ENCODE assay signal across 17 mouse cellular contexts in the genomic region with DNA sequence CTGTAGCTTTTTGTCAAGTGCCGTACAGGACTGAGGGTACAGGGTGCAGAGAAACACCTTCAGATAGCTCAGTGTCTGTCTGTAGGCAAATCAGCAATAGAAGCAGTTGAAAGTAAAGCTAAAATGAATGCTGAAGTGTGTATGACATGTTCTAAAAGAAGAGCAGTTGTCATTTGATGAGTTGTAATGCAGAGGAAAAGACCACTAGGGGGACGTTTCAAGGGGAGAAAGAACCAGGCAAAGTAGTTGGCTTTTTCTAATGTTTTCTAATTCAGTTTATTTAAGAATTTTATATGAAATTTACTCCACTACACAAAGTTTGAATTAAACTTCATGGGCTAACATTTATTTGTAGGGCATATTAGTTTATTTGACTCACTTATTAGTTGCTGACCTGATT. TPM values are rescaled to one million over a fixed set of nuclear protein-coding genes. Genes with fewer than 3 reads are reported as not detected.
A peak's percentile ranks its signal among the peaks of the same experiment; 100 is the strongest.
DNase-seq lines count a peak whose midpoint lies in the region; ATAC-seq and TF ChIP-seq lines count a peak whose summit lies in the region.
"Had no signal": no experiment of that assay in that cellular context is flagged by ENCODE, and none has a peak within 500 bp of the region (broad histone marks: within the 10 kb centered on the region; RNA-seq: fewer than 3 reads in every experiment).

No protein-coding gene starts in this region.

- no peak overlapping the region for H3K27ac ChIP-seq in embryonic facial prominence, embryonic 11.5 days (replicated peaks; ENCODE audit: low read depth, low read length)
- H3K27ac ChIP-seq in embryonic facial prominence, embryonic 10.5 days (replicated peaks), result no peak overlapping the region
- no peak overlapping the region for H3K27ac ChIP-seq in liver, embryonic 14.5 days
- no peak overlapping the region for H3K27ac ChIP-seq in liver, embryonic 11.5 days (ENCODE audit: low read depth, low read length)
- H3K27ac ChIP-seq: embryonic facial prominence, embryonic 13.5 days; heart, embryonic 15.5 days; hindbrain, embryonic 14.5 days; kidney, embryonic 15.5 days; limb, embryonic 10.5 days had no signal

- no peak overlapping the region for H3K4me3 ChIP-seq in embryonic facial prominence, embryonic 11.5 days (ENCODE audit: low read depth, low read length)
- H3K4me3 ChIP-seq in embryonic facial prominence, embryonic 10.5 days, result no peak overlapping the region
- H3K4me3 ChIP-seq in liver, embryonic 14.5 days (ENCODE audit: insufficient read depth in 1 of 2, low read depth in 2 of 2, low read length in 2 of 2), result no peak overlapping the region
- H3K4me3 ChIP-seq in liver, embryonic 11.5 days (ENCODE audit: low read depth, low read length), result no peak overlapping the region
- H3K4me3 ChIP-seq in E14TG2a.4 (replicated peaks; ENCODE audit: low read length), result no peak overlapping the region
- H3K4me3 ChIP-seq: embryonic facial prominence, embryonic 13.5 days; heart, embryonic 15.5 days; kidney, embryonic 15.5 days; limb, embryonic 10.5 days had no signal

- no peaks in the 10 kb centered on the region for H3K27me3 ChIP-seq in embryonic facial prominence, embryonic 11.5 days (ENCODE audit: control insufficient read depth, insufficient read depth, low read length)
- no peaks in the 10 kb centered on the region for H3K27me3 ChIP-seq in embryonic facial prominence, embryonic 10.5 days (replicated peaks; ENCODE audit: low read depth, poor library complexity, severe bottlenecking)
- H3K27me3 ChIP-seq in liver, embryonic 14.5 days (ENCODE audit: control insufficient read depth, insufficient read depth, low read length), result no peaks in the 10 kb centered on the region
- no peaks in the 10 kb centered on the region for H3K27me3 ChIP-seq in liver, embryonic 11.5 days (replicated peaks; ENCODE audit: control insufficient read depth, insufficient read depth, low read length)
- no peaks in the 10 kb centered on the region for H3K27me3 ChIP-seq in E14TG2a.4 (ENCODE audit: insufficient read depth, low read length)
- H3K27me3 ChIP-seq: embryonic facial prominence, embryonic 13.5 days; heart, embryonic 15.5 days; kidney, embryonic 15.5 days had no signal

- WGBS in embryonic facial prominence, embryonic 11.5 days, result 87% methylated on average over 2 of the region's 2 CpGs
- 85% methylated on average over 2 of the region's 2 CpGs for WGBS in embryonic facial prominence, embryonic 10.5 days
- WGBS in liver, embryonic 14.5 days (ENCODE audit: insufficient replicate concordance), result 79% methylated on average over 2 of the region's 2 CpGs
- 84% methylated on average over 2 of the region's 2 CpGs for WGBS in liver, embryonic 11.5 days

- peaks cover 3% of the 10 kb centered on the region for H3K36me3 ChIP-seq in embryonic facial prominence, embryonic 11.5 days (replicated peaks; ENCODE audit: control insufficient read depth, insufficient read depth, low read depth, low read length)
- peaks cover 90% of the 10 kb centered on the region for H3K36me3 ChIP-seq in embryonic facial prominence, embryonic 10.5 days (replicated peaks)
- H3K36me3 ChIP-seq in liver, embryonic 14.5 days (replicated peaks; ENCODE audit: control insufficient read depth, insufficient read depth, low read depth), result peaks cover 49% of the 10 kb centered on the region
- H3K36me3 ChIP-seq in liver, embryonic 11.5 days (ENCODE audit: control insufficient read depth, insufficient read depth, low read length), result peaks cover 43% of the 10 kb centered on the region
- peaks cover 89% of the 10 kb centered on the region for H3K36me3 ChIP-seq in E14TG2a.4 (ENCODE audit: insufficient read depth, low read length)

- peak; percentile 18; the same call in 1 of the 2 replicates for TF ChIP-seq CTCF in liver, embryonic 14.5 days (IDR thresholded peaks at IDR 0.05; ENCODE audit: low read depth)
- TF ChIP-seq CTCF in E14TG2a.4 (conservative IDR thresholded peaks at IDR 0.05; ENCODE audit: low read length), result peak; percentile 46

- DNase-seq in embryonic facial prominence, embryonic 11.5 days (ENCODE audit: low spot score), result peak; percentile 13
- no peak for DNase-seq in embryonic facial prominence, embryonic 10.5 days (ENCODE audit: low spot score)
- no peak for DNase-seq in liver, embryonic 14.5 days (ENCODE audit: low read depth in 3 of 3, low spot score in 3 of 3)
- DNase-seq in liver, embryonic 11.5 days (ENCODE audit: low spot score), result no peak
- no peak for DNase-seq in cerebellum, postnatal 25 days
- DNase-seq in right cerebral cortex, adult 18-20 months, result no peak
- DNase-seq: adrenal gland, postnatal 36 days; cerebellum, adult 11 months; gastrocnemius, postnatal 14 days; lung, adult 18-20 months had no signal

- ATAC-seq in embryonic facial prominence, embryonic 11.5 days (replicated peaks; ENCODE audit: insufficient number of reproducible peaks, low FRiP score, low TSS enrichment, low read depth), result no peak
- no peak for ATAC-seq in liver, embryonic 14.5 days (ENCODE audit: insufficient read depth)
- no peak for ATAC-seq in liver, embryonic 11.5 days (replicated peaks; ENCODE audit: low FRiP score)
- peak; percentile 35; the same call in 1 of the 2 replicates for ATAC-seq in megakaryocyte-erythroid progenitor cell, adult 5-6 weeks (replicated peaks; ENCODE audit: low FRiP score, low TSS enrichment, poor library complexity, severe bottlenecking)

- H3K9ac ChIP-seq in embryonic facial prominence, embryonic 11.5 days (replicated peaks; ENCODE audit: low read length), result no peak overlapping the region
- no peak overlapping the region for H3K9ac ChIP-seq in liver, embryonic 14.5 days (replicated peaks)
- no peak overlapping the region for H3K9ac ChIP-seq in liver, embryonic 11.5 days (ENCODE audit: low read depth, low read length)
- H3K9ac ChIP-seq: embryonic facial prominence, embryonic 13.5 days; heart, embryonic 15.5 days; hindbrain, embryonic 14.5 days; kidney, embryonic 15.5 days had no signal

- no peaks in the 10 kb centered on the region for H3K4me1 ChIP-seq in embryonic facial prominence, embryonic 11.5 days (ENCODE audit: control insufficient read depth, insufficient read depth, low read length)
- H3K4me1 ChIP-seq in embryonic facial prominence, embryonic 10.5 days, result no peaks in the 10 kb centered on the region
- no peaks in the 10 kb centered on the region for H3K4me1 ChIP-seq in liver, embryonic 14.5 days (replicated peaks; ENCODE audit: control insufficient read depth in 2 of 2, insufficient read depth in 2 of 2, low read length in 1 of 2)
- H3K4me1 ChIP-seq in liver, embryonic 11.5 days (replicated peaks; ENCODE audit: control insufficient read depth, insufficient read depth, low read length), result no peaks in the 10 kb centered on the region
- H3K4me1 ChIP-seq in E14TG2a.4 (replicated peaks; ENCODE audit: low read depth, low read length), result peaks cover 32% of the 10 kb centered on the region
- H3K4me1 ChIP-seq: embryonic facial prominence, embryonic 13.5 days; heart, embryonic 15.5 days; kidney, embryonic 15.5 days; limb, embryonic 10.5 days had no signal

- TF ChIP-seq EP300 in liver, embryonic 14.5 days (IDR thresholded peaks at IDR 0.05; ENCODE audit: low read depth), result no peak

- no peaks in the 10 kb centered on the region for H3K9me3 ChIP-seq in embryonic facial prominence, embryonic 11.5 days (replicated peaks; ENCODE audit: control insufficient read depth, low read length)
- H3K9me3 ChIP-seq in embryonic facial prominence, embryonic 10.5 days, result no peaks in the 10 kb centered on the region
- H3K9me3 ChIP-seq in liver, embryonic 14.5 days (ENCODE audit: control insufficient read depth, low read length), result no peaks in the 10 kb centered on the region
- no peaks in the 10 kb centered on the region for H3K9me3 ChIP-seq in liver, embryonic 11.5 days (ENCODE audit: control insufficient read depth, low read length)
- no peaks in the 10 kb centered on the region for H3K9me3 ChIP-seq in E14TG2a.4 (ENCODE audit: low read length)
- H3K9me3 ChIP-seq: embryonic facial prominence, embryonic 13.5 days; heart, embryonic 15.5 days; kidney, embryonic 15.5 days; limb, embryonic 10.5 days had no signal

- H3K4me2 ChIP-seq in embryonic facial prominence, embryonic 11.5 days (ENCODE audit: low read depth, low read length), result no peak overlapping the region
- no peak overlapping the region for H3K4me2 ChIP-seq in liver, embryonic 14.5 days (ENCODE audit: low read depth)
- H3K4me2 ChIP-seq in liver, embryonic 11.5 days, result no peak overlapping the region
- H3K4me2 ChIP-seq: embryonic facial prominence, embryonic 13.5 days; heart, embryonic 15.5 days; hindbrain, embryonic 14.5 days; kidney, embryonic 15.5 days had no signal

RNA-seq across cellular contexts. Expression of a gene that starts 20.0 kb away (rescaled TPM):
- 25.4 and 26.4 TPM in 2 replicates for polyA plus RNA-seq in embryonic facial prominence, embryonic 11.5 days (2014; fragmentation: Nextera tagmentation; extraction: Ambion mirVana)
- 30.8 and 32.0 TPM in 2 replicates for polyA plus RNA-seq in embryonic facial prominence, embryonic 10.5 days (2016; fragmentation: Nextera tagmentation; extraction: Ambion mirVana)
- 9.5 and 10.1 TPM in 2 replicates for polyA plus RNA-seq in liver, embryonic 14.5 days (2012; rRNA removed)
- polyA plus RNA-seq in liver, embryonic 14.5 days (2014; fragmentation: Nextera tagmentation; extraction: Ambion mirVana), result 5.3 and 5.7 TPM in 2 replicates
- 25.1 and 25.9 TPM in 2 replicates for polyA plus RNA-seq in liver, embryonic 11.5 days (2014; fragmentation: Nextera tagmentation; extraction: Ambion mirVana)
- total RNA-seq in megakaryocyte-erythroid progenitor cell, adult 5-6 weeks (2014; fragmentation: Nextera tagmentation), result 23.5 and 27.8 TPM in 2 replicates
- 11.7 and 12.0 TPM in 2 replicates for total RNA-seq in megakaryocyte-erythroid progenitor cell, adult 5-6 weeks (2017)

RNA-seq across cellular contexts. Expression of a gene that starts 47.0 kb away (rescaled TPM):
- polyA plus RNA-seq in embryonic facial prominence, embryonic 11.5 days (2014; fragmentation: Nextera tagmentation; extraction: Ambion mirVana), result 57.8 and 64.9 TPM in 2 replicates
- 77.8 and 82.6 TPM in 2 replicates for polyA plus RNA-seq in embryonic facial prominence, embryonic 10.5 days (2016; fragmentation: Nextera tagmentation; extraction: Ambion mirVana)
- 16.3 and 22.7 TPM in 2 replicates for polyA plus RNA-seq in liver, embryonic 14.5 days (2012; rRNA removed)
- polyA plus RNA-seq in liver, embryonic 14.5 days (2014; fragmentation: Nextera tagmentation; extraction: Ambion mirVana), result 43.2 and 44.8 TPM in 2 replicates
- polyA plus RNA-seq in liver, embryonic 11.5 days (2014; fragmentation: Nextera tagmentation; extraction: Ambion mirVana), result 45.1 and 65.2 TPM in 2 replicates
- 109 and 165 TPM in 2 replicates for total RNA-seq in megakaryocyte-erythroid progenitor cell, adult 5-6 weeks (2014; fragmentation: Nextera tagmentation)
- 158 and 161 TPM in 2 replicates for total RNA-seq in megakaryocyte-erythroid progenitor cell, adult 5-6 weeks (2017)

RNA-seq across cellular contexts. Expression of a gene that starts 58.8 kb away (rescaled TPM):
- polyA plus RNA-seq in embryonic facial prominence, embryonic 11.5 days (2014; fragmentation: Nextera tagmentation; extraction: Ambion mirVana), result 58.2 and 64.9 TPM in 2 replicates
- polyA plus RNA-seq in embryonic facial prominence, embryonic 10.5 days (2016; fragmentation: Nextera tagmentation; extraction: Ambion mirVana), result 96.2 and 98.1 TPM in 2 replicates
- 49.6 and 54.5 TPM in 2 replicates for polyA plus RNA-seq in liver, embryonic 14.5 days (2012; rRNA removed)
- 34.3 and 38.8 TPM in 2 replicates for polyA plus RNA-seq in liver, embryonic 14.5 days (2014; fragmentation: Nextera tagmentation; extraction: Ambion mirVana)
- polyA plus RNA-seq in liver, embryonic 11.5 days (2014; fragmentation: Nextera tagmentation; extraction: Ambion mirVana), result 104 and 105 TPM in 2 replicates
- 120 and 125 TPM in 2 replicates for total RNA-seq in megakaryocyte-erythroid progenitor cell, adult 5-6 weeks (2014; fragmentation: Nextera tagmentation)
- 50.3 and 57.0 TPM in 2 replicates for total RNA-seq in megakaryocyte-erythroid progenitor cell, adult 5-6 weeks (2017)
